Mouse (Mus musculus) olfactory bulb, adult 2 months (tissue): ENCODE results near the gene 1700023F06Rik.

Experiments
- CTCF ChIP-seq: fragments of 200-500 bp; IDR thresholded peaks from 2 replicates; pipeline ENCODE4 v1.5.1; 2012; ENCODE audit warnings: low read depth, mild to moderate bottlenecking, low read length, moderate library complexity; ENCODE audit not compliant: insufficient read depth
- POLR2A ChIP-seq: fragments of 200-500 bp; IDR thresholded peaks from 2 replicates; pipeline ENCODE4 v1.6.1; 2012; ENCODE audit warnings: mild to moderate bottlenecking, low read depth, low read length, moderate library complexity; ENCODE audit not compliant: insufficient read depth

- no peak for TF ChIP-seq CTCF
- TF ChIP-seq POLR2A = no peak
Observed at GRCm38 (mm10) chr11:103248837-103249236, 40.5 kb upstream of the 1700023F06Rik start.
